Mouse (Mus musculus) neural tube, embryonic 11.5 days (tissue): ENCODE data around the gene Slc39a11. TPM values are rescaled to one million over a fixed set of nuclear protein-coding genes. Genes with fewer than 3 reads are reported as not detected.

Experiments
- ATAC-seq: fragments of 200-750 bp; cut with Nextera tagmentation; 2 replicates; pipeline ENCODE4 v1.8.0; 2017; ENCODE audit warnings: moderate number of reproducible peaks, mild to moderate bottlenecking, moderate TSS enrichment, moderate library complexity; ENCODE audit not compliant: insufficient read depth, low FRiP score, low TSS enrichment
- DNase-seq: peaks from one replicate; pipeline ENCODE4 v3.0.0-alpha.2; 2015; ENCODE audit warnings: low spot score
- H3K27ac ChIP-seq: fragments of 300-500 bp; sonication (generic); 2 replicates; pipeline ENCODE4 v1.5.1; 2014; ENCODE audit warnings: low read depth, mild to moderate bottlenecking, low read length
- H3K27me3 ChIP-seq: fragments of 300-500 bp; sonication (generic); 2 replicates; pipeline ENCODE4 v1.6.1; 2014; ENCODE audit warnings: mild to moderate bottlenecking, low read length, mixed read lengths; ENCODE audit not compliant: control insufficient read depth, insufficient read depth
- H3K36me3 ChIP-seq: fragments of 300-500 bp; sonication (generic); 2 replicates; pipeline ENCODE4 v1.6.1; 2014; ENCODE audit warnings: mild to moderate bottlenecking, low read length, moderate library complexity, mixed read lengths; ENCODE audit not compliant: control insufficient read depth, insufficient read depth
- H3K4me1 ChIP-seq: fragments of 300-500 bp; sonication (generic); 2 replicates; pipeline ENCODE4 v1.6.1; 2014; ENCODE audit warnings: low read length, mixed read lengths; ENCODE audit not compliant: control insufficient read depth, insufficient read depth
- H3K4me2 ChIP-seq: fragments of 300-500 bp; sonication (generic); 2 replicates; pipeline ENCODE4 v1.6.1; 2014; ENCODE audit warnings: low read depth, mild to moderate bottlenecking, moderate library complexity
- H3K4me3 ChIP-seq: fragments of 300-500 bp; sonication (generic); 2 replicates; pipeline ENCODE4 v1.5.1; 2014; ENCODE audit warnings: low read depth, low read length
- H3K9ac ChIP-seq: fragments of 300-500 bp; sonication (generic); 2 replicates; pipeline ENCODE4 v1.6.1; 2014; ENCODE audit warnings: mild to moderate bottlenecking, low read length
- H3K9me3 ChIP-seq: fragments of 300-500 bp; sonication (generic); 2 replicates; pipeline ENCODE4 v1.6.1; 2016; ENCODE audit warnings: low read length; ENCODE audit not compliant: control insufficient read depth
- WGBS: fragments of 180-500 bp; shearing (Covaris S2); extraction: QIAGEN DNeasy Blood & Tissue Kit; methylation state at CpG from one replicate; pipeline ENCODE4 v1.1.7; 2014; 5-methylcytosine and 5-hydroxymethylcytosine counted together
- polyA plus RNA-seq: library from polyadenylated mRNA; unstranded; fragments of >200 nt; fragmentation: Nextera tagmentation; extraction: Ambion mirVana; gene quantifications from 2 replicates; pipeline ENCODE4 v1.2.1, GENCODE M21; 2014

Slc39a11 gene
- polyA plus RNA-seq, 1 experiment from 2014 or later, result 20.1 TPM

DNA sequence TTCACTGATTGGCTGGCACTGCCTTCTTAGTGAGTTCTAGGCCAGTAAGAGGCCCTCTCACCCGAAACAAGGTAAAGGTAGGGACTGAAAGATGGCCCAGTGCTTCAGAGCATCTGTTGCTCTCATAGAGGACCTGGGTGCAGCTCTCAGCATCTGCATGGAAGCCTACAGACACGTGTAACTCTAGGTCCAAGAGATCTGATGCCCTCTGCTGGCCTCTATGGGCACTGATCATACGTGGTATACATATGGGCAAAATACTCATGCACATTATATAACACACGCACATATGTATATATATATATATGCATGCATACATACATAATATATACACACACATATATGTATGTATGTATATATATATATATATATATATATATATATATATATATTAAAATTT lies 231.9 kb downstream of the Slc39a11 start:
- Histone ChIP-seq H3K4me1 (no peaks in the 10 kb centered on the region), H3K9me3 (no peaks in the 10 kb centered on the region), H3K36me3 (no peaks in the 10 kb centered on the region), H3K9ac (no peak overlapping the region), H3K4me2 (no peak overlapping the region), H3K27ac (no peak overlapping the region), H3K4me3 (no peak overlapping the region), H3K27me3 (no peaks in the 10 kb centered on the region)
- 87% methylated on average over 4 of the region's 4 CpGs for WGBS
- DNase-seq (no peak), ATAC-seq (no peak)

DNA sequence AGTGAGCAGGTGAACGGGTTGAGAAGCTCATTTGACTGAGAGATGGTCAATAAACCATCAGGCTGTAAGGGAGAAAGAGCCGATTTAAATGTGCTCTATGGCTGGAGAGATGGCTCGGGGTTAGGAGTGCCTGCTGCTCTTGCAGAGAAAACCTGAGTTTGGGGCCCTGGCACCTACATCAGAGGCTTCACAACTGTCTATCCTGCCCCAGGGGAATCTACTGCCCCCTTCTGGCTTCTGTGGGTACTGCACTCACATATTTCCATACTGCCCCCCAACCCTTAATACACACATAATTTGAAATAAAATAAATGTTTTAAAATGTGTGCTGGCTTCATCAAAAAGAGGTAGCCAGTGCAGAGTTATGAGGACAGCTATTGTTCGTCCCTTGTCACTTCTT lies 237.3 kb downstream of the Slc39a11 start:
- WGBS, result 89% methylated on average over 4 of the region's 4 CpGs
- no peaks in the 10 kb centered on the region for H3K9me3 ChIP-seq
- H3K4me1 ChIP-seq, result no peaks in the 10 kb centered on the region
- no peak for ATAC-seq
- H3K27ac ChIP-seq, result no peak overlapping the region
- H3K27me3 ChIP-seq, result no peaks in the 10 kb centered on the region
- H3K36me3 ChIP-seq, result no peaks in the 10 kb centered on the region
- no peak overlapping the region for H3K4me2 ChIP-seq
- H3K4me3 ChIP-seq, result no peak overlapping the region
- H3K9ac ChIP-seq, result no peak overlapping the region
- DNase-seq, result no peak

DNA sequence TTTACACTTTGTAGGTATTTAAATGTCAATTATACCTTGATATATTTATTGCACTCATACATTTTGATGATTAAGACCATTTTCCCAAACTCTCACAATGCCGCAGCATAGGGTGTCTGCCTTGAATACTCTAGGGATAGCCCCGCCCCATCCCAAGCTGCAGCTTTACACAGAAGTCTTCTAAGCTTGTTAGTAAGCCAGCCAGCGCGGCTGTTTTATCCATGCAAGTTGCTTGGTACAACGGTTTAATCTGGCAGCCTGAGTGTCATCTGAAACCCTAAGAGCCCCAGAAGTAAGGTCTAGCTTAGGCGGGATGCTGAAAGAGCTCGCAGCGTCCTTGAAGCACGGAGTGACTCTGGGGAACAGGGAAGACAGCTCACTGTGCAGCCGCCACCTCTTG lies 238.1 kb downstream of the Slc39a11 start:
- Histone ChIP-seq H3K36me3 (no peaks in the 10 kb centered on the region), H3K9ac (no peak overlapping the region), H3K27me3 (no peaks in the 10 kb centered on the region), H3K27ac (no peak overlapping the region), H3K4me1 (no peaks in the 10 kb centered on the region), H3K9me3 (no peaks in the 10 kb centered on the region), H3K4me3 (no peak overlapping the region), H3K4me2 (no peak overlapping the region)
- WGBS, result 84% methylated on average over 10 of the region's 10 CpGs
- ATAC-seq, result no peak
- no peak for DNase-seq

DNA sequence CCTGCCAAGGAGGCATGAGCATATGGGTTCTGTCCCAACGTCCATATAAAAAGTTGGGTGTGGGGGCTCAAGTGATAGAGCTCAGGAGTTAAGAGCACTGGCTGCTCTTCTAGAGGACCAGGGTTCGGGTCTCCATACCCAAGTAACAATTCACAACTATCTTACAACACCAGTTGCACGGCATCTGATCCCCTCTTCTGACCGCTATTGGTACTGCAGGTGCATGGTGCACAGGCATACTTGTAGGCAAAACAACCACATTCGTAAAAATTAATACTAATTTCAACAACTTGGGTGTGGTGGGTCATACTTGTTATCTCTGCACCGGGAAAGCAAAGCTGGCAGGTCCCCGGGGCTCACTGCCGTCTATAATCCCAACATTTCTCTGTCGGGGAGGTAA lies 240.8 kb downstream of the Slc39a11 start:
- no peaks in the 10 kb centered on the region for H3K9me3 ChIP-seq
- no peak overlapping the region for H3K4me2 ChIP-seq
- no peak overlapping the region for H3K9ac ChIP-seq
- H3K27me3 ChIP-seq, result no peaks in the 10 kb centered on the region
- no peak for ATAC-seq
- H3K4me3 ChIP-seq, result no peak overlapping the region
- no peaks in the 10 kb centered on the region for H3K4me1 ChIP-seq
- 91% methylated on average over 9 of the region's 9 CpGs for WGBS
- no peak overlapping the region for H3K27ac ChIP-seq
- DNase-seq, result no peak
- no peaks in the 10 kb centered on the region for H3K36me3 ChIP-seq

DNA sequence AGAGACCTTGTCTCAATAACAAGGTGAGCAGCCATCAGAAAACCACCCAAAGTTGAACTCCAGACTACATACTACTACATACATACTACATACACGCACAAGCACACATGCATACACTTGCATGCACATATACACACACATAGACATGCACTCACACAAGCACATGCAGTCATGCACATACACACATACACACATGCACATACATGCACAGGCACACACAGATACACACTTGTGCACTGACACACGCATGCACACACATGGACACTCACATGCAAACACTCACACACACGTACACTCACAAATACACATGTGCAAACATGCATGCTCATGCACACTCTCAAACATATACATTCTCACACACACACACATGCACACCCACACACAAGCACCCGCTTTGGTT lies 242.4 kb downstream of the Slc39a11 start:
- H3K4me2 ChIP-seq, result no peak overlapping the region
- no peaks in the 10 kb centered on the region for H3K4me1 ChIP-seq
- H3K4me3 ChIP-seq, result no peak overlapping the region
- no peaks in the 10 kb centered on the region for H3K9me3 ChIP-seq
- no peaks in the 10 kb centered on the region for H3K27me3 ChIP-seq
- DNase-seq, result no peak
- no peaks in the 10 kb centered on the region for H3K36me3 ChIP-seq
- no peak for ATAC-seq
- 94% methylated on average over 4 of the region's 4 CpGs for WGBS
- H3K9ac ChIP-seq, result no peak overlapping the region
- H3K27ac ChIP-seq, result no peak overlapping the region

DNA sequence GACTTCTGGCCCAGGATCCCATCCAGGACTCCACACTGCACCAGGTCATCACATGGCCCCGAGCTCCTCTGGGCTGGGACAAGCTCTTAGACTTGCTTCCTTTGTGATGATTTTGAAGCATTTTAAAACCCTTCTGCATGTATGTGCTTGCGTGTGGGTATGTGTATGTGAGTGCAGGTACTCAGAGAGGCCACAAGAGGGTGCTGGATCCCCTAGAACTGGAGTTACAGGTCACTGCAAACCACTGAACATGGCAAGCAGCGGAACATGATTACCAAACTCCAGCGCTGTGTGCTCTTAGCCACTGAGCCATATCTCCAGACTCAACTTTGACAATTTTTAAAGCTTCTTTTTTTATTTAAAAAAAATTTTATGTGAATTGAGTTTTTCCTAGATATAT lies 249.0 kb downstream of the Slc39a11 start:
- Histone ChIP-seq H3K27ac (no peak overlapping the region), H3K4me3 (no peak overlapping the region), H3K4me2 (no peak overlapping the region), H3K9ac (no peak overlapping the region), H3K9me3 (0 out of 2 replicates have a peak, but pooled peaks cover 5% of the 10 kb centered on the region), H3K27me3 (no peaks in the 10 kb centered on the region), H3K36me3 (no peaks in the 10 kb centered on the region), H3K4me1 (no peaks in the 10 kb centered on the region)
- no peak for DNase-seq
- ATAC-seq, result no peak
- WGBS, result 95% methylated on average over 4 of the region's 4 CpGs

DNA sequence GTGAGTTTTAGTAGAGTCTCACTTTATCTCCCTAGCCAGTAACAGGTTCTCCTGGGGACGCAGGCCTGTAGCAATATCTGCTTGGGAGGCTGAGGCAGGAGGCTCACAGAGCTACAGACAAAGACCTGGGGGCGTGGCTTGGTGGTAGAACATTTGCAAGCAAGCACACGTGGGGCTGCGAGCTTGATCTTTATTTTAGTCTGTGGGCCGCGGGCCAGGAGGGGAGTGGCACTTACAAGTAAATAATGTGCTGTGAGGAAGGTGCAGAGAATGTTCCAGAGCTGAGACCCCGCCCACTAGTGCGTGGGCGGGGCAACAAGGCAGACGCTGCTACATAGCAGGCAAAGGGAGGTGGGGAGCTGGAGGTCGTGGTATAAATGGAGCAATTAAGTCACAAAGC lies 250.3 kb downstream of the Slc39a11 start:
- ATAC-seq, result no peak
- H3K4me3 ChIP-seq, result no peak overlapping the region
- H3K27me3 ChIP-seq, result no peaks in the 10 kb centered on the region
- H3K9me3 ChIP-seq, result 0 out of 2 replicates have a peak, but pooled peaks cover 5% of the 10 kb centered on the region
- H3K4me1 ChIP-seq, result no peaks in the 10 kb centered on the region
- WGBS, result 85% methylated on average over 11 of the region's 11 CpGs
- no peak overlapping the region for H3K27ac ChIP-seq
- no peak for DNase-seq
- no peaks in the 10 kb centered on the region for H3K36me3 ChIP-seq
- H3K4me2 ChIP-seq, result no peak overlapping the region
- no peak overlapping the region for H3K9ac ChIP-seq

DNA sequence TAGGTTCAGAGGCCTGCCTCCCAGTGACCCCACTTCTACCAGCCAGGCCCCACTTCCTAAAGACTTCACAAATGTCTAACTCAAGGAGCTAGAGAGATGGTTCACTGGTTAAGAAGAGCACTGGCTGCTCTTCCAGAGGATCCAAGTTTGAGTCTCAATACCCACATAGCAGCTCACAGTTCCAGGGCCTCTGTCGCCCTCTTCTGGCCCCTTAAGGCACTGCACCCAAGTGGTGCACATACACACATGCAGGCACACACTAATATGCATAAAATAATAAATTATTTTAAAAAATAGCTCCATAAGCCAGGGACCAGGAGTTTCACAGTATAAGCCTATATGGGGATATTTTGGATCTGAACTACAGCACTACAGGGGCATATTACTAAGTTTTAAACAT lies 252.5 kb downstream of the Slc39a11 start:
- Histone ChIP-seq H3K4me3 (no peak overlapping the region), H3K36me3 (no peaks in the 10 kb centered on the region), H3K9ac (no peak overlapping the region), H3K4me1 (no peaks in the 10 kb centered on the region), H3K27me3 (no peaks in the 10 kb centered on the region), H3K27ac (no peak overlapping the region), H3K9me3 (0 out of 2 replicates have a peak, but pooled peaks cover 5% of the 10 kb centered on the region), H3K4me2 (no peak overlapping the region)
- 81% methylated on average over 1 of the region's 1 CpGs for WGBS
- DNase-seq, result no peak
- ATAC-seq, result no peak

DNA sequence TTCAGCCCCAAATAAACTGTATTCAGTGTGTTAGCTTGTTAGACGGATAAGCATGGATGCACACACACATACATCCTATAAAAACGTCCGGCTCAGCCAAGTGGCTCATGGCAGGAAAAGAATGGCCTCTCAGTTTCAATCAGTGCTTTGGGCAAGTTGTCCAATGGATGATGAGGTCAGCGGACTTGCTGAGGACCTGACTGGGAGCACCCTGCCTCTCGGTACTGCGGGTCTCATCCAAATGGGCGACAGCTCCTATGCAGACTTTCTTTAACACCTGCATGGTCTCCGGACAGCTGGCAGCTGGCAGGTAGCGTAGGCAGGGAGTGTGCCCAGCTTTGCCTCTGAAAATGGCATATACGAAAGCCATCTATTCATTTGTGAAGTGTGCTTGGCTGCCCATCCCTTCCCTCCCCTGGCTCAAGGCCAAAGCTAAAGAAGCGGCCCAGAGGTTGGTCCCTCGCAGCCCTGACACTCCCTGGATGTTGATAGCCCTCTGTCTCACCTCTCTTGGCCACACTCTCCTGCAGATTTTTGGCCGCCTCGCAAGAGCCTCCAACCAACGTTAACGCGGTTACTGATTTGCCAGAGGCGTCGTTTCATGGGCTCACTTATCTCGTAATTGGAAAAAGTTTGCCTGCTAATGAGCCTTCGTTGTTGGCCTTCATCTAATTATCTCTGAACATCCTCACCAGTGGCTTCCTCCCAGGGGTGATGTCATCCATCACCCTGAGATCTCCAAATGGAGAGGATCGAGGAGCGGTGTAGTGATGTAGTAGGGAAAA lies 256.3 kb downstream of the Slc39a11 start:
- Histone ChIP-seq H3K9ac (no peak overlapping the region), H3K4me2 (no peak overlapping the region), H3K4me3 (no peak overlapping the region), H3K4me1 (peaks cover 9% of the 10 kb centered on the region), H3K27ac (no peak overlapping the region), H3K27me3 (no peaks in the 10 kb centered on the region), H3K9me3 (0 out of 2 replicates have a peak, but pooled peaks cover 5% of the 10 kb centered on the region), H3K36me3 (no peaks in the 10 kb centered on the region)
- no peak for DNase-seq
- WGBS, result 86% methylated on average over 23 of the region's 23 CpGs
- no peak for ATAC-seq
